ENCODE assay signal across 27 mouse cellular contexts in the genomic region with DNA sequence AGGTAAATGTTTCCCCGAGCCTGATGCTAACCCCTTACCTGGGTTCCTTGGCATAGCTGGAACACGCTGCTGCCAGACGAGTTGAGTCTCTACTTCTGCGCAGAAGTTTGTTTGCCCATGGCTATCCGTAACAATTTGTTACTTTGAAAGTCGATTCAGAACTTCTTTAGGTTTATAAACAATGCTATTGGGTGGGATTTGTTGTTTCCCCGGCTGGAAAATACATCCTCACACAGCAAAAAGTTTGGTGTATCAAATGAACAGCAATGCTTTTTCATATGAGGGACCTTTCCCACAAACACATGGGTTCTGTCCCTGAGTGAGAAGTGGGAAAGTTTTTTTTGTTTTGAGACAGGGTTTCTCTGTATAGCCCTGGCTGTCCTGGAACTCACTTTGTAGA. TPM values are rescaled to one million over a fixed set of nuclear protein-coding genes. Genes with fewer than 3 reads are reported as not detected.
DNase-seq lines count a peak whose midpoint lies in the region; ATAC-seq and TF ChIP-seq lines count a peak whose summit lies in the region.
"Had no signal": no experiment of that assay in that cellular context is flagged by ENCODE, and none has a peak within 500 bp of the region (broad histone marks: within the 10 kb centered on the region; RNA-seq: fewer than 3 reads in every experiment).

A gene (minus strand): TSS at position 101 of the 400 bp plus-strand sequence.

- 0 out of 2 replicates have a peak within 1 kb of the TSS, but pooled peaks have one; percentile 43 for H3K27ac ChIP-seq in liver, embryonic 12.5 days
- no peak within 1 kb of the TSS for H3K27ac ChIP-seq in midbrain, embryonic 11.5 days (ENCODE audit: low read depth, low read length)
- no peak within 1 kb of the TSS for H3K27ac ChIP-seq in midbrain, embryonic 10.5 days (replicated peaks)
- no peak within 1 kb of the TSS for H3K27ac ChIP-seq in testis, adult 2 months (ENCODE audit: control insufficient read depth, insufficient read depth, low read depth, low read length)
- H3K27ac ChIP-seq in ES-E14 (ENCODE audit: insufficient read depth, low read depth, low read length, poor library complexity, severe bottlenecking) = no peak within 1 kb of the TSS

- H3K9ac ChIP-seq in liver, embryonic 12.5 days = no peak within 1 kb of the TSS
- H3K9ac ChIP-seq in midbrain, embryonic 11.5 days (ENCODE audit: low read length) = no peak within 1 kb of the TSS
- H3K9ac ChIP-seq in ES-E14 (ENCODE audit: insufficient read depth, low read depth, low read length, poor library complexity, severe bottlenecking) = peak within 1 kb of the TSS; percentile 36; the same call in 1 of the 2 replicates

- peaks cover 6% of the 10 kb centered on the region for H3K9me3 ChIP-seq in liver, embryonic 12.5 days (replicated peaks)
- H3K9me3 ChIP-seq in midbrain, embryonic 11.5 days (ENCODE audit: control insufficient read depth, low read length) = no peaks in the 10 kb centered on the region
- peaks cover 8% of the 10 kb centered on the region for H3K9me3 ChIP-seq in midbrain, embryonic 10.5 days (replicated peaks)
- H3K9me3 ChIP-seq in ES-E14 (ENCODE audit: control insufficient read depth, insufficient read depth, low read depth, low read length) = no peaks in the 10 kb centered on the region

- H3K4me1 ChIP-seq in liver, embryonic 12.5 days = peaks cover 20% of the 10 kb centered on the region
- no peaks in the 10 kb centered on the region for H3K4me1 ChIP-seq in midbrain, embryonic 11.5 days (ENCODE audit: control insufficient read depth, insufficient read depth, low read length)
- no peaks in the 10 kb centered on the region for H3K4me1 ChIP-seq in midbrain, embryonic 10.5 days
- peaks cover 17% of the 10 kb centered on the region for H3K4me1 ChIP-seq in testis, adult 2 months (ENCODE audit: control insufficient read depth, insufficient read depth, low read length)
- peaks cover 0 to 4% of the 10 kb centered on the region in 2 experiments; a peak in 2 of 4 replicates for H3K4me1 ChIP-seq in ES-E14 (ENCODE audit: control insufficient read depth in 2 of 2, insufficient read depth in 2 of 2, low read length in 2 of 2, poor library complexity in 1 of 2)

- 83% methylated on average over 7 of the region's 7 CpGs for WGBS in liver, embryonic 12.5 days (ENCODE audit: insufficient replicate concordance)
- 91% methylated on average over 7 of the region's 7 CpGs for WGBS in midbrain, embryonic 11.5 days
- 92% methylated on average over 7 of the region's 7 CpGs for WGBS in midbrain, embryonic 10.5 days

- no peak for TF ChIP-seq POLR2A in testis, adult 2 months (IDR thresholded peaks at IDR 0.05; ENCODE audit: control insufficient read depth, low read depth, low read length)

- H3K36me3 ChIP-seq in liver, embryonic 12.5 days = no peaks in the 10 kb centered on the region
- H3K36me3 ChIP-seq in midbrain, embryonic 11.5 days (ENCODE audit: control insufficient read depth, insufficient read depth, low read length) = no peaks in the 10 kb centered on the region
- no peaks in the 10 kb centered on the region for H3K36me3 ChIP-seq in midbrain, embryonic 10.5 days
- no peaks in the 10 kb centered on the region for H3K36me3 ChIP-seq in testis, adult 2 months (ENCODE audit: control insufficient read depth, insufficient read depth, low read length)
- H3K36me3 ChIP-seq in ES-E14 (ENCODE audit: control insufficient read depth, insufficient read depth, low read length, poor library complexity, severe bottlenecking) = no peaks in the 10 kb centered on the region
- H3K36me3 ChIP-seq: G1E had no signal

- TF ChIP-seq CTCF in testis, adult 2 months (IDR thresholded peaks at IDR 0.05; ENCODE audit: control insufficient read depth, insufficient read depth, insufficient replicate concordance, low read depth, low read length) = no peak

- no peak within 1 kb of the TSS for H3K4me2 ChIP-seq in liver, embryonic 12.5 days
- H3K4me2 ChIP-seq in midbrain, embryonic 11.5 days = no peak within 1 kb of the TSS

- H3K4me3 ChIP-seq in liver, embryonic 12.5 days = no peak within 1 kb of the TSS
- no peak within 1 kb of the TSS for H3K4me3 ChIP-seq in midbrain, embryonic 11.5 days (ENCODE audit: low read depth, low read length)
- no peak within 1 kb of the TSS for H3K4me3 ChIP-seq in midbrain, embryonic 10.5 days
- peak within 1 kb of the TSS; percentile 61 for H3K4me3 ChIP-seq in testis, adult 2 months (ENCODE audit: control insufficient read depth, low read depth, low read length)
- H3K4me3 ChIP-seq in ES-E14 (ENCODE audit: insufficient read depth in 1 of 2, low read depth in 1 of 2, low read length in 2 of 2, poor library complexity in 1 of 2, severe bottlenecking in 1 of 2) = no peak within 1 kb of the TSS

- H3K27me3 ChIP-seq in liver, embryonic 12.5 days (replicated peaks) = no peaks in the 10 kb centered on the region
- H3K27me3 ChIP-seq in midbrain, embryonic 11.5 days (ENCODE audit: control insufficient read depth, insufficient read depth, low read length) = no peaks in the 10 kb centered on the region
- H3K27me3 ChIP-seq in midbrain, embryonic 10.5 days (ENCODE audit: low read depth, poor library complexity, severe bottlenecking) = no peaks in the 10 kb centered on the region
- H3K27me3 ChIP-seq in testis, adult 2 months (ENCODE audit: control insufficient read depth, insufficient read depth, low read length) = no peaks in the 10 kb centered on the region
- H3K27me3 ChIP-seq: CH12.LX, Patski had no signal

- in situ Hi-C loops in ES-E14 (cut with MboI; ENCODE audit: low sequenced_read_pairs in 2 of 2, unreplicated experiment in 2 of 2) = no loop called here

- no peak for DNase-seq in liver
- peak; percentile 69 for DNase-seq in midbrain, embryonic 11.5 days (ENCODE audit: low spot score, missing footprints)
- DNase-seq in midbrain, embryonic 10.5 days (ENCODE audit: low spot score) = no peak
- DNase-seq in testis, postnatal 14 days (ENCODE audit: low spot score) = no peak
- no peak for DNase-seq in ES-E14 (ENCODE audit: low read depth, low spot score)
- DNase-seq in neural tube, embryonic 10.5 days (ENCODE audit: extremely low spot score, low spot score) = no peak
- DNase-seq: adrenal gland, adult 2 months; adrenal gland, adult 8-10 months; adrenal gland, postnatal 10 days; adrenal gland, postnatal 14 days; adrenal gland, postnatal 25 days; adrenal gland, postnatal 36 days; B cell, adult 2 months; cerebellum, adult 11 months; cerebellum, adult 11-12 months; cerebellum, adult 18-20 months had no signal

- ATAC-seq in liver, embryonic 12.5 days = no peak
- no peak for ATAC-seq in midbrain, embryonic 11.5 days (ENCODE audit: low FRiP score)
- ATAC-seq: activated CD4-positive, CD25-positive, alpha-beta regulatory T cell, adult 4 months; CD4-positive, CD25-positive, alpha-beta regulatory T cell, adult 4 months; Patski had no signal

TF ChIP-seq in ES-E14, 5 proteins besides CTCF, POLR2A, EP300 and RAD21:
- TF ChIP-seq ZNF384 (IDR thresholded peaks at IDR 0.05; ENCODE audit: low read depth, low read length) (no peak), MAFK (IDR thresholded peaks at IDR 0.05; ENCODE audit: insufficient read depth, low read depth, low read length) (no peak), CHD2 (IDR thresholded peaks at IDR 0.05; ENCODE audit: low read depth, low read length) (no peak), ZC3H11A (IDR thresholded peaks at IDR 0.05; ENCODE audit: borderline replicate concordance, low read depth, low read length) (no peak)

RNA-seq across cellular contexts. Expression of the gene that starts here (rescaled TPM):
- polyA plus RNA-seq in liver, embryonic 12.5 days (2016; fragmentation: Nextera tagmentation; extraction: Ambion mirVana) = 0.51 and 0.73 TPM in 2 replicates
- polyA plus RNA-seq in midbrain, embryonic 11.5 days (2014; fragmentation: Nextera tagmentation; extraction: Ambion mirVana) = not detected in 2 replicates
- polyA plus RNA-seq in midbrain, embryonic 10.5 days (2016; fragmentation: Nextera tagmentation; extraction: Ambion mirVana) = 0.22 TPM in 1 of 2 replicates, not detected in the other
- polyA plus RNA-seq in testis, adult 2 months (2012; rRNA removed) = 189 and 199 TPM in 2 replicates
- total RNA-seq in ES-E14 (2012; rRNA removed) = 0.36 and 1.4 TPM in 2 replicates
- total RNA-seq: adrenal gland, adult 18-20 months; adrenal gland, adult 2 months; adrenal gland, adult 8-10 months; adrenal gland, postnatal 25 days; adrenal gland, postnatal 36 days; CH12.LX; G1E; MEL had no signal
- polyA plus RNA-seq: brain, embryonic 14.5 days; C2C12; CD4-positive, CD25-positive, alpha-beta regulatory T cell, adult 4 months; Patski had no signal

Comparison
In these comparisons a context has a peak if more than half of its experiments do, and no peak if none do; other contexts are left out.
1. RNA of the gene that starts here (polyA plus RNA-seq): 189 to 199 TPM in testis, adult 2 months; 0.51 to 0.73 TPM in liver, embryonic 12.5 days, not detected in midbrain, embryonic 11.5 days and 0.22 TPM in midbrain, embryonic 10.5 days; every median in the first group is over 100 times any median in the second.
2. Peak in DNase-seq in midbrain, embryonic 11.5 days; RNA of the gene not detected or under 1 TPM.